Mouse (Mus musculus) cerebellum, adult 2 months (tissue): ENCODE measurements around the gene Tmem170. TPM values are rescaled to one million over a fixed set of nuclear protein-coding genes. Genes with fewer than 3 reads are reported as not detected.

ENCODE experiments used
- DNase-seq, 2 experiments: peaks; one replicate each; pipeline ENCODE4 v3.0.0; 2021
- H3K27ac ChIP-seq: fragments of 200-500 bp; 2 replicates; pipeline ENCODE4 v1.5.1; 2012; ENCODE audit warnings: low read length, control low read depth, inconsistent platforms; ENCODE audit not compliant: insufficient read depth
- H3K27me3 ChIP-seq: fragments of 200-500 bp; 2 replicates; pipeline ENCODE4 v1.6.1; 2012; ENCODE audit warnings: inconsistent platforms, mild to moderate bottlenecking, low read length, moderate library complexity; ENCODE audit not compliant: control insufficient read depth, insufficient read depth
- H3K4me1 ChIP-seq: fragments of 200-500 bp; 2 replicates; pipeline ENCODE4 v1.6.1; 2011; ENCODE audit warnings: low read length; ENCODE audit not compliant: control insufficient read depth, insufficient read depth
- H3K4me3 ChIP-seq: fragments of 200-500 bp; replicated peaks from 2 replicates; pipeline ENCODE3; 2011; ENCODE audit warnings: mild to moderate bottlenecking, low read depth, low read length, control low read depth; ENCODE audit not compliant: insufficient read depth
- CTCF ChIP-seq: fragments of 200-500 bp; IDR thresholded peaks from 2 replicates; pipeline ENCODE4 v1.5.1; 2011; ENCODE audit warnings: low read depth, mild to moderate bottlenecking, control low read depth, low read length, moderate library complexity, borderline replicate concordance; ENCODE audit not compliant: insufficient read depth
- POLR2A ChIP-seq: fragments of 200-500 bp; IDR thresholded peaks from 2 replicates; pipeline ENCODE4 v1.6.1; 2011; ENCODE audit warnings: low read length, control low read depth, borderline replicate concordance; ENCODE audit not compliant: insufficient read depth
- WGBS: fragments of 180-500 bp; shearing (Covaris S2); methylation state at CpG from one replicate; pipeline ENCODE4 v1.1.7; 2018; 5-methylcytosine and 5-hydroxymethylcytosine counted together
- polyA plus RNA-seq: library from polyadenylated mRNA; depleted of rRNA; stranded (reverse); fragments of >200 nt; gene quantifications from 2 replicates; pipeline ENCODE4 v1.2.3, GENCODE M21; 2012

The Tmem170 gene
- polyA plus RNA-seq, 1 experiment, result 7.2 TPM

GRCm38 (mm10) chr8:111875758-111876157 lies 792 bp downstream of the Tmem170 start:
- Histone ChIP-seq H3K27ac (no peak overlapping the region), H3K27me3 (no peaks in the 10 kb centered on the region), H3K4me3 (peak overlapping the region; percentile 64), H3K4me1 (peaks cover 2% of the 10 kb centered on the region; the same call in 1 of the 2 replicates)
- peak; percentile 34 to 44 for DNase-seq
- 3% methylated on average over 9 of the region's 9 CpGs for WGBS
- TF ChIP-seq POLR2A, result no peak
- TF ChIP-seq CTCF, result no peak

- Histone ChIP-seq H3K27me3 (no peaks in the 10 kb centered on the region), H3K4me3 (no peak overlapping the region), H3K4me1 (peaks cover 2% of the 10 kb centered on the region; the same call in 1 of the 2 replicates), H3K27ac (no peak overlapping the region)
- 72% methylated on average over 3 of the region's 3 CpGs for WGBS
- DNase-seq, result no peak
- TF ChIP-seq CTCF, result no peak
- TF ChIP-seq POLR2A, result no peak
Measured at GRCm38 (mm10) chr8:111871278-111871677, 5.3 kb downstream of the Tmem170 start.

- Histone ChIP-seq H3K4me1 (peaks cover 2% of the 10 kb centered on the region; the same call in 1 of the 2 replicates), H3K27ac (no peak overlapping the region), H3K27me3 (no peaks in the 10 kb centered on the region), H3K4me3 (no peak overlapping the region)
- DNase-seq, result no peak
- TF ChIP-seq CTCF, result no peak
- no peak for TF ChIP-seq POLR2A
- WGBS, result 88% methylated on average over 3 of the region's 3 CpGs
Measured at GRCm38 (mm10) chr8:111870379-111870778, 6.2 kb downstream of the Tmem170 start.

GRCm38 (mm10) chr8:111868664-111869063 lies 7.9 kb downstream of the Tmem170 start:
- H3K4me1 ChIP-seq, result no peaks in the 10 kb centered on the region
- 86% methylated on average over 2 of the region's 2 CpGs for WGBS
- no peak for TF ChIP-seq POLR2A
- no peak for TF ChIP-seq CTCF
- no peak overlapping the region for H3K4me3 ChIP-seq
- H3K27ac ChIP-seq, result no peak overlapping the region
- no peak for DNase-seq
- H3K27me3 ChIP-seq, result no peaks in the 10 kb centered on the region

GRCm38 (mm10) chr8:111865857-111866256 lies 10.7 kb downstream of the Tmem170 start:
- H3K4me3 ChIP-seq, result no peak overlapping the region
- TF ChIP-seq POLR2A (no peak), CTCF (no peak)
- WGBS, result 88% methylated on average over 6 of the region's 6 CpGs

GRCm38 (mm10) chr8:111865130-111865852 lies 11.3 kb downstream of the Tmem170 start:
- Histone ChIP-seq H3K27me3 (no peaks in the 10 kb centered on the region), H3K27ac (no peak overlapping the region), H3K4me1 (no peaks in the 10 kb centered on the region), H3K4me3 (no peak overlapping the region)
- DNase-seq, result no peak
- TF ChIP-seq POLR2A (no peak), CTCF (no peak)
- 95% methylated on average over 8 of the region's 8 CpGs for WGBS

More at GRCm38 (mm10) chr8:111865857-111866256, 10.7 kb downstream of the Tmem170 start:
- H3K4me1 ChIP-seq, result no peaks in the 10 kb centered on the region
- no peak for DNase-seq
- H3K27me3 ChIP-seq, result no peaks in the 10 kb centered on the region
- H3K27ac ChIP-seq, result no peak overlapping the region

GRCm38 (mm10) chr8:111864648-111865047 lies 11.9 kb downstream of the Tmem170 start:
- Histone ChIP-seq H3K4me3 (no peak overlapping the region), H3K4me1 (no peaks in the 10 kb centered on the region), H3K27me3 (no peaks in the 10 kb centered on the region), H3K27ac (no peak overlapping the region)
- DNase-seq, result no peak
- no peak for TF ChIP-seq CTCF
- no peak for TF ChIP-seq POLR2A
- WGBS, result 90% methylated on average over 8 of the region's 8 CpGs

- TF ChIP-seq POLR2A, result no peak
- TF ChIP-seq CTCF, result no peak
- DNase-seq, result no peak
- 92% methylated on average over 4 of the region's 4 CpGs for WGBS
Measured at GRCm38 (mm10) chr8:111863280-111863679, 13.3 kb downstream of the Tmem170 start.

More at GRCm38 (mm10) chr8:111863280-111863679, 13.3 kb downstream of the Tmem170 start:
- Histone ChIP-seq H3K27me3 (no peaks in the 10 kb centered on the region), H3K4me3 (no peak overlapping the region), H3K27ac (no peak overlapping the region), H3K4me1 (no peaks in the 10 kb centered on the region)
